Mouse (Mus musculus): ENCODE data around the gene Thsd7b.

- no peak for TF ChIP-seq CTCF (IDR thresholded peaks at IDR 0.05; ENCODE audit: low read depth)
- no peak for TF ChIP-seq EP300 (IDR thresholded peaks at IDR 0.05; ENCODE audit: low read depth)
Observed at GRCm38 (mm10) chr1:129867714-129868113, 594.6 kb downstream of the Thsd7b start.
